Mouse (Mus musculus) retina, embryonic 14.5 days (tissue): ENCODE results near the gene Flywch1.

Source experiments
- DNase-seq: peaks from one replicate; pipeline ENCODE4 v3.0.0-alpha.2; 2015; ENCODE audit warnings: low spot score

The Flywch1 gene

DNA sequence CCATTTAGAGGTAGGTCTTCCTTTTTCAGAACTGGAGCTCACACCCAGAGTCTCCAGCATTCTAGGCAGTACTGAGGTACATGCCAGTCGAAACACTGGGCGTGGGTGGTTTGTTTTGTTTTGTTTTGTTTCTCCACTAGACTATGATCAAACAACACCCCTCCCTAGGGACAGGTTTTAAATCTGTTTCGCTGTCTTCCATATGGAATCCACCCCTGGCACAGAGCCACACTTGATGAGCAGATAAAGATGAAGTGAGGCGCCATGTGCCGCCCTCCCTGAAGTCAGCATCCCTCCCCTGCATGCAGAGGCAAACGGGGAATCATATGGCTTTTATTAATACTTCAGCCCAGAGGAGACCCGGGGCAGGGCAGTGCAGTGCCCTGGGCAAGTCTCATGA lies 66.7 kb downstream of the Flywch1 start:
- no peak for DNase-seq

DNA sequence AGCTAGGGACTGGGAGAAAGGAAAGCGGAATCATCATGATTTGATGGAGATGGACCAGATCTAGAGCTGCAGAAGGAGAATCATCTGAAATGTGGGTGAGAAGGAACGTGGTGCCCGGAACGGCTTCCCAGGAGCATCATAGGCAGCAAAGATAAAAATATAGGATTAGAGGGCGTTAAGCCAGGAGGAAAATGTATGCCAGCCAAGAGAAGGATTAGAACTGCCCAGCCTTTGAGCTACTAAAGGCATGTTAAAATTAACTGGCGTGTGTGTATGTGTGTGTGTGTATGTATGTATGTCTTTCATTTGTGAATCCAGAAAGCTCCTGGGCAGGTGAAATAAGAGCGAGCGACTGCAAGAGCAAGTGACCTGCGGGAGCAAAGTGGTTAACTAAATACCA lies 68.1 kb downstream of the Flywch1 start:
- no peak for DNase-seq
